Mouse (Mus musculus): ENCODE measurements around the gene Rhoa.
"Not testable (repeated sequence)": the region's sequence is repeated elsewhere in the genome, so short reads cannot be mapped to it uniquely, and the experiment has no call there.

The Rhoa gene

GRCm38 (mm10) chr9:108290016-108290750 lies 15.7 kb upstream of the Rhoa start, which contains the start of gene Nicn1:
Nicn1 (plus strand) TSS chr9:108290429.
- peak; percentile 87 for DNase-seq

DNA sequence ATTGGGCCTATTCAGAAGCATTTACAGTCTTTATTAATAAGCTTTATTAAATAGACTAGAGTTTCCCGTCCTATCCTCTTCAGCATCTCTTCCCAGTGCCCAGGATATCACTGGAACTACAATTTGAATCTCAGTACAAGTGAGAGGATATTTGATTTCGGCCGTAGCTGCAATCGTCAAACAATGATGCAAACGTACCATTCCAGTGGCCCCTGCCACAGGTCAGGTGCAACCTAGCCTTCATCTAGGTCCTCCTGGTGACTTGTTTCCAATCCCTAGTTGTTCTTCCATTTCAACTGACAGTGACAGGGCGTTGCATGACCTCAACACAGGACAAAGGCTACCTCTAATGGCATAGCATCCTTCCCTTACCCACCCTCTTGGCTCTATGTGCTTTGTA lies 15.2 kb upstream of the Rhoa start:
- no peak for DNase-seq

DNA sequence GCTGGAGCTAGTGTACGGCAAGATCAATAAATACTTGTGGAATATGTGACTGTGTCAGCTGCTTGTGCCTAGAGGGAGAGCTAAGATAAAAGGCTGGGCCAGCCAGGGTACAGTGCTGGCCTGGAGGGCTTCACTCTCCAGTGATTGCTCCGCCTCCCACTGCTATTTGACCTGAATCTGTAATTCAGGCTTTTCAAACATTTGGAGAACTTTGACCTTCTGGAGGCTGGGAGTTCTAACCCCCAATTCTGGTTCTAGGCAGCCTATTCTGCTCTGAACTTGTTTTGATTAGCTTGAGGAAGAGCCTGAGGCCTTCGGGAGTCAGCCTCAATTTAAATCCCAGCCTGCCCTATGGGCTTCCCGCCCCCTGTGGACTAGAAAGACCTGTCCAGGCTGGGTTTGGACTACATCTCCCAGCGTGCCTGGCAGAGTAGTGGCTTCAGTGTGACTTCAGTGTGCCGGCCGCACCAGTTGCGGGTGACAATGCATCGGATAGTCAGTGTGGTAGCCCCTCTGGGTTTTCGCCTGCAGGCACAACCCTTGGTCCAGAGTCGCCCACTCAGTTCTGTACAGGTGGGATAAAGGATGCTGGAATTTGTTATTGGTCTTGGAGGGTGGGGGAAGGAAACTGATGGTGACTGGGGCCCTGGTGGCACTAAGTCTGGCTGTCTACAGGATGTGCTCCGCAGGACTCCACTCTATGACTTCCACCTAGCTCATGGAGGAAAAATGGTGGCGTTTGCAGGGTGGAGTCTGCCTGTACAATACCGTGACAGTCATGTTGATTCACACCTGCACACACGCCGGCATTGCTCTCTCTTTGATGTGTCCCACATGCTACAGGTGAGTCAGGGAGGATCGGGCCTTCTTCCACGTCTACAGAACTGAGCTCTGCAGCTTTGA lies 9.2 kb upstream of the Rhoa start, which contains the start of gene Amt:
Gene Amt (plus strand): TSS at position 401 of the 903 bp plus-strand sequence.
- DNase-seq: peak; percentile 40

DNA sequence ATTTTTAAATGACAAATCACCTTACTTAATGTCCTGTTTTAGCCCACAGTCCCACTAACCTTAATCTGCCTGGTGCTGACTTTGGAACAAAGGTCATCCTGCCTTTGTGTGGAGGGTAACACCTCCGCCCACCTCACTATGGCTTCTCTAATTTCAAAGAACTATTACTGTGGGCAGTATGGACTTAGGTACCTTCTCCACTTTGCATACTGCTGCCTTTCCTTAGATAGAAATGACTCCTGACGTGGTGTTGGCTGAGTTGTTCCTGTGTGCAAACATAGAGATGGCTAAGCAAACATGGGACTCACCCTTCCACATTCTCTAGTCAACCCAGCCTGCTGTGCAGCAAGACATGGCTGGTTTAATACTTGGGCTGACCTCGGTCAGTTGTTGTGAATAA lies 4.1 kb upstream of the Rhoa start:
- DNase-seq: no peak

DNA sequence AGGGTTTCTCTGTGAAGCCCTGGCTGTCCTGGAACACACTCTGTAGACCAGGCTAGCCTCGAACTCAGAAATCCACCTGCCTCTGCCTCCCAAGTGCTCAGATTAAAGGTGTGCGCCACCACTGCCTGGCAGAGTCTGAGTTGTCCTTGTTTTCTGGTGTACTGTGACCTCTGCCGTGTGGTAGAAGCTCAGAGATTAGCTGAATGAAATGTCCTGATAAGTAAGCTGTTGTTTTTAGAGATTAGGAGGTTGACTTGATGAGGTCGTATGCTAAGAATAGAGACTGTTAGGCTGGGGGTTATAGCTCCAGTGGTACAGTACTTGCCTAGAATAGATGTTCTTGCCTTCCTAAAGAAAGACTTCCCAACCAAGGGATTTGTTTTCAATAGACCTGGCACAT lies 1.2 kb upstream of the Rhoa start:
- no peak for DNase-seq

DNA sequence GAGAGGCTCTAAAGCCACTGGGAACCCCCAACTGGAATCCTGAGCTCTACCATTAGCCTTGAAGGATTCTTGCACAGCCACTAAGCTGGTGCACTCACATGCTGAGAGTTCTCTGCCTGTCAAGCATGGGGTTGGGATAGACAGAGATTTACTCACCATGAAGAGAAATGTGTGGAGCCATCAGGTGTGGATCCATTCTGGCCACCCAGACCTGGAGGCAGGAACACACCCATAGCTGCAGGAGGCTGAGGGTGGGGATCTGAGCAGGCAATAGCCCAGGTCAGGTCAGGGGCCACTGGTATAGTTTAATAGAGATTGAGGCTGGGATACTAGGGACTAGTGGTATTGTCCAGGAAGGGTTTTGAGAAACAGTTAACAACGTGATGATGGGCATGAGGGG lies 759 bp upstream of the Rhoa start:
- peak; percentile 38 for DNase-seq

DNA sequence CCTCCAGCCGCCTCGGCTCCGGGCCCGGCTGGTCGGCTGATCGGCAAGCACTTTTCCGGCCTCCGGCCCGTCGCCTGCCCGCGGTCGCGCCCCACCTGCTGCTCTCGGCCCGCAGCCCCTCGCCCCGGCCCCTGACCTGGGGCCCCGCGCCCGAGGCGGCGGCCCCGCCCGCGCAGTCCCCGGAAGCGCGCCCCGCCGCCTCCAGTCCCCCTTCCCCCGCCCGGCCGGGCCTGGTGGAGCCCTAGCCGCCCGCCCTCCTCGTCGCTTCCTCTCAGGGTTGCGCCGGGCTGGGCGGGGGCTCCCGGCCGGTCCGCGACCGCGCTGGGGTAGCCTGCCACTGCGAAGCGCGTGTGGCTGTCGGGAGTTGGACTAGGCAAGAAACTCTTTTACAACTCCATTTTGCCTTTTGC lies 647 bp downstream of the Rhoa start:
- DNase-seq: no peak

GRCm38 (mm10) chr9:108307021-108307807 lies 1.3 kb downstream of the Rhoa start:
- no peak for DNase-seq

DNA sequence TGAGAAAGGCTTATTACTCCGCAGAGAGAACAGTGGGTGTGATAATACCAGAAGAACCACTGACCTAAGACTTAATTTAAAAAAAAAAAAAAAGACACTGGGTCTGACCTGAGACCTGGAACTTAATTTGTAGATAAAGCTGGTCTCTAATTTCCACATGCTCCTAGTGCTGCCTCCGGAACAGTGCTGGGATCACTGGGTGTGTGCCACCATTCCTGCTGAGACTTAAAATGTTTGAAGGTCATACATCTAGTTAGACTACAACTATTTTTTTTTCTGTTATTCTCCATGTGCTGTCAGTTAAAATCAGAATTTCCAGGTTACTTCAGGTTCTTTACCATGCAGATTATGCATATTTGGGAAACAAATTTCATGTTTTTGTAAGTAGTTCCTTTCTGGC lies 2.2 kb downstream of the Rhoa start:
- no peak for DNase-seq

DNA sequence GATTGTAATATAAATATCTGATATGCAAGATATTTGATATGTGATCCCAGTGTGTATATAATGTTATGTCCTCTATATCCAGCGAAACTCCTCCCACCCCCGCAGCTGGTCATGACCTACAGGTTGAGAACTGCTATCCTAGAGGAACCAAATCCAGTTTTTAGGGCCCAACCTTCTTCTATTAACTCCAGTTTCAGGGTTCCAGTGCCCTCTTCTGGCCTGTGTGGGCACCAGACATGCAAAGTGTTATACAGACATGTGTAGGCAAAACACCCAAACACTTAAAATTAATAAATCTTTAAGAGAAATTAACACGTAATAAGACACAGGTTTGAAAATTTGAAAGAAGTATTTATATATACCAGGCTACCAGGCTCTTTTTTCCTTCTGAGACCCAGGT lies 11.6 kb downstream of the Rhoa start:
- DNase-seq: no peak

GRCm38 (mm10) chr9:108318462-108318861 lies 12.5 kb downstream of the Rhoa start:
- no peak for DNase-seq

DNA sequence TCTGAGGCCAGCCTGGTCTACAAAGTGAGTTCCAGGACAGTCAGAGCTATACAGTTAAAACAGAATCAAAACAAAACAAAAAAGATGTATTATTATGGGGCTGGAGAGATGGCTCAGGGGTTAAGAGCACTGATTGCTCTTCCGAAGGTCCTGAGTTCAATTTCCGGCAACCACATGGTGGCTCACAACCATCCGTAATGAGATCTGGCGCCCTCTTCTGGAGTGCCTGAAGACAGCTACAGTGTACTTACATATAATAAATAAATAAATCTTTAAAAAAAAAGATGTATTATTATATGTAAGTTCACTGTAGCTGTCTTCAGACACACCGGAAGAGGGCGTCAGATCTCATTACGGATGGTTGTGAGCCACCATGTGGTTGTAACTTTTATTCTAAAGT lies 16.1 kb downstream of the Rhoa start:
- not testable (repeated sequence) for DNase-seq

GRCm38 (mm10) chr9:108324784-108325183 lies 18.9 kb downstream of the Rhoa start:
- DNase-seq: no peak

DNA sequence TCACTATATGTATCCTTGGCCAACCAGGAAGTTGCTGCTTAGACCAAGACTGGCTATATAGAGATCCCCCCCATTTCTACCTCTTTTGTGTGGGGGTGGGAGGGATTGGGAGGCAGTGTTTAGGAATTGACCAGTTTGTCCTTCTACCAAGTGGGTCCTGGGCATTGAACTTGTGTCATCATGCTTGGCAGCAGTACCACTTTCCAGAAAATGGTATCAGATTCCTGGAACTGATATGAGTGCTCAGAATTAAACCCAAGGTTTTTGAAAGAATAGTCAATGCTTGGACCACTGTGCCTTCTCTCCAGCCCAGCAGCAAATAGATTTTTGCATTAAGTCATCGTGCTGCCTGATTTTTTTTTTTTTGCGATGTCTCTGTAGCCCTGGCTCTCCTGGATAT lies 19.9 kb downstream of the Rhoa start:
- no peak for DNase-seq

GRCm38 (mm10) chr9:108337848-108338550 lies 32.1 kb downstream of the Rhoa start:
- DNase-seq: no peak

DNA sequence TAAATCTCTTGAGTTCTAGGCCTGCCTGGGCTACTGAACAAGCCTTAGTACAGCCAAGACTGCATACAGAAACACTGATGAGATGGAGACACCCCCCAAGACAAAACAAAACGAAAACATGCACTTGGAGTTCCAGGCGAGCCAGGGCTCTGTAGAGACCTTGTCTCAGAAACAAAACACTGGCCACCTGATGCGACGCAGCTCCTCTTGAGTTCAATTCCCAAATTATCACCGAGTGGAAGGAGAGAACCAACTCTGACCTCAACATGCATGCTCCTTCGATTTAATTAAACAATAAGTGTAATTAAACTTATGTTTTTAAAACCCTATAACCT lies 32.6 kb downstream of the Rhoa start:
- DNase-seq: no peak

GRCm38 (mm10) chr9:108338886-108339781 lies 33.2 kb downstream of the Rhoa start, which contains the start of gene Gpx1:
Gpx1 (plus strand) TSS chr9:108338903.
- peak; percentile 78 for DNase-seq

- peak; percentile 22 for DNase-seq
These were observed 33.9 kb downstream of the Rhoa start for GRCm38 (mm10) chr9:108339886-108340257.

- no peak for DNase-seq
These were observed 34.6 kb downstream of the Rhoa start for GRCm38 (mm10) chr9:108340258-108341138.

DNA sequence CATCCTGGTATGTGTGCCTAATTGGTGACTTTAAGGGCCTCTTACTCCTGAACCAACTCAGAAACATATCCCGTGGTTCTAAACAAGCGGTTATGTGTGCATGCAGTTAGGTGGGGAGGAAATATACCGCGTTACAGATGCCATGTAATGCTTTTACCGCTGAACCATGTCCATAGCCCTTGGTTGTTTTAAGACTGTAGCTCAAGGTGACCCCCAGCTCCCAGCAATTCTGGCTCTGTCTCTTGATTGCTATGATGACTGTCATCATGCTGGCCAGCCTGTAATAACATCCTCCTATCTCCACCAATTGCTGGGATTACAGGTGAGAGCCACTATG lies 35.2 kb downstream of the Rhoa start:
- DNase-seq: no peak

GRCm38 (mm10) chr9:108341801-108342200 lies 35.9 kb downstream of the Rhoa start:
- no peak for DNase-seq
